Mouse (Mus musculus) cortical plate, adult 2 months (tissue): Measurements from ENCODE around the gene Mrps34.

Experiments used
- CTCF ChIP-seq: fragments of 200-500 bp; IDR thresholded peaks from 2 replicates; pipeline ENCODE4 v1.5.1; 2011; ENCODE audit warnings: mild to moderate bottlenecking, control low read depth, low read length; ENCODE audit not compliant: insufficient read depth; ENCODE audit errors: extremely low read depth
- POLR2A ChIP-seq: fragments of 200-500 bp; IDR thresholded peaks from 2 replicates; pipeline ENCODE4 v1.6.1; 2011; ENCODE audit warnings: mild to moderate bottlenecking, low read length, control low read depth; ENCODE audit not compliant: insufficient read depth; ENCODE audit errors: extremely low read depth

DNA sequence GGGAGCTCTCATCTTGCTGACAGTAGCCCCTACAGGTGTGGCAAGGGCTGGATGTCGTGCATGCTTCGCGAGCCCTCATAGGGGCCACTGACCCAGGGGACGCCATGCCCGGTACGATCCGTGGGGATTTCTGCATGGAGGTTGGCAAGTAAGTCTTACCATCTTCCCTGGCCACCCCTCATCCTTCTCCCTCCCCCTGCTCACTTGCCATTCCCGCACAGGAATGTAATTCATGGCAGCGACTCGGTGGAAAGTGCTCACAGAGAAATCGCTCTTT, 2.0 kb downstream of the Mrps34 start:
- TF ChIP-seq CTCF (no peak), POLR2A (no peak)
